Mouse (Mus musculus) thymus, postnatal 0 days (tissue): Measurements from ENCODE around the gene Rassf2. TPM values are rescaled to one million over a fixed set of nuclear protein-coding genes. Genes with fewer than 3 reads are reported as not detected.

ENCODE experiments used
- DNase-seq: peaks from one replicate; pipeline ENCODE4 v3.0.0-alpha.2; 2015; ENCODE audit warnings: low spot score
- polyA plus RNA-seq: library from polyadenylated mRNA; unstranded; fragments of >200 nt; fragmentation: Nextera tagmentation; extraction: Ambion mirVana; gene quantifications from 2 replicates; pipeline ENCODE4 v1.2.1, GENCODE M21; 2015

Gene Rassf2
- 25.1 and 27.6 TPM in 2 replicates for polyA plus RNA-seq

DNA sequence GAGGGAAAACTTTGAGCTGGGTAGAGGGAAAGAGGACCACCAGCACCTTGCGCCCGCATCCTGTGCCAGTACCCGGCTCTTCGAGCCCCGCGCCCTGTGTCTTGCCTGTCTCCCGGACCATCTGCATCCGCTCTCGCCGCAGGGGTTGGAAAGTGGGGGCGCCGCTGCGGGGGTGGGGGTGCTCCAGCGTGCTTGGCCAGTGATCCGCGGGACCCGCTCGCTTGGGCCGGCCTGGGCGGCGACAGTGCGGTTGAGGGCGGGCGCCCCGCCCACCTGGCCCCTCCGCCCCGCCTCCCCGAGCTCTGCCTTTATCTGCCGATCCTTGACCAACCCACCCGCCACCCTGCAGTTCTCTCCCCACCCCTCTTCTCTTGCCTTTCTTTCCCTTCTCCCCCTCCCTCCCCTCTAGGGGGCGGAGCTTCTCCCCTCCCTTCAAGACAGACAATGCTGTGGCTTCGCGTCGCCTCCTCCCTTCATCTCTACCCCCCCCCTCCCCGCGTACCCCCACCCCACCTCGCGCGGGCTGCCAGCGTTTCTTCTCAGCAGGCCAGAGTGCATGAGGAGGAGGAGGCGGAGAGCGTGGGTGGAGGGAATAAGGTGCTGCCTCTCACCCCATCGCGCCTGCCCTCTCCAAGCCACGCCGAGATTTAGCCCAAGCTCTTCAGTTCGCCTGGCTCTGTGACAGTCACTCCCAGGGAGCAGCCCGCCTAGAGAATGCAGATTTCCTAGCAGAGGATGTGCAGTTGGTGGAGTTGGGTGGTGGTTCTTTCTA, at the start of gene Rassf2:
TSS of gene Rassf2 (minus strand) at position 613 of the 772 bp plus-strand sequence.
- peak; percentile 78 for DNase-seq

DNA sequence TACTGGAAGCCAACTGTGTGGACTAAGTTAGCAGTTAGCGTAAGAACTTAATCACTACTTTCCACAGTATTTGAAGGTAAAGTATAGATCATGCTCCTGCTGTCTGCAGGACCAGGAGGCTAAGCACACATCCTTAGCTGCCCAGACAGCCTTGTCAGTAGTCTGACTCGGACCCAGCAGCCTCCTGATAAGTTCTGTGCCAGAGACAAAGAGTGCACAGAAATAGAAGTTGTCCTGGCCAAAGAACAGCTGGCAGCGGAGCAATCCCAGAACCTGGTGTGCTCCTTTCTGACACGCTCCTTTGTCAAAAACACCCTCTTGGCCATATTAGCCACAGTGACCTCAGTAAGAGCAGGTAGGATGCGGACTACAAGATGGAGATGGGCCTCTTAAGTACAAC, 49.1 kb upstream of the Rassf2 start:
- no peak for DNase-seq

DNA sequence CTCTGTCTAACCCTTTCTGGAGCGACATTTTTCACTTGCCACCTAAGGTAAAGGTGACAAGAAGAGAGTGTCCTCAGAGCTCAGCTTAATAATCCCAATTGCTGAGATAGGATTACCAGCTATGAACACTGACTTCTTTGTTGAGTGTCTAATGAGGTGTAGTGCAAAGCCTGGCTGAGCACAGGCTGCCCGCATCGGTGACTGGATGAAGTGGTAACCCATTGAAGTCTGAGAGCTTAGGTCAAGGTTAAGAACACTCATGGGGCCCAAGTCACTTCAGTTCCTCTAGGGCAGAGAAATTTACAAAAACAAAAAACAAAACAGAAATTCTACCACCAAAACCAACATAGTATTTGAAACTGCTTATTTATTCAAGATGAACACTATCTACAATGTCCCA, 43.0 kb upstream of the Rassf2 start:
- DNase-seq, result no peak

DNA sequence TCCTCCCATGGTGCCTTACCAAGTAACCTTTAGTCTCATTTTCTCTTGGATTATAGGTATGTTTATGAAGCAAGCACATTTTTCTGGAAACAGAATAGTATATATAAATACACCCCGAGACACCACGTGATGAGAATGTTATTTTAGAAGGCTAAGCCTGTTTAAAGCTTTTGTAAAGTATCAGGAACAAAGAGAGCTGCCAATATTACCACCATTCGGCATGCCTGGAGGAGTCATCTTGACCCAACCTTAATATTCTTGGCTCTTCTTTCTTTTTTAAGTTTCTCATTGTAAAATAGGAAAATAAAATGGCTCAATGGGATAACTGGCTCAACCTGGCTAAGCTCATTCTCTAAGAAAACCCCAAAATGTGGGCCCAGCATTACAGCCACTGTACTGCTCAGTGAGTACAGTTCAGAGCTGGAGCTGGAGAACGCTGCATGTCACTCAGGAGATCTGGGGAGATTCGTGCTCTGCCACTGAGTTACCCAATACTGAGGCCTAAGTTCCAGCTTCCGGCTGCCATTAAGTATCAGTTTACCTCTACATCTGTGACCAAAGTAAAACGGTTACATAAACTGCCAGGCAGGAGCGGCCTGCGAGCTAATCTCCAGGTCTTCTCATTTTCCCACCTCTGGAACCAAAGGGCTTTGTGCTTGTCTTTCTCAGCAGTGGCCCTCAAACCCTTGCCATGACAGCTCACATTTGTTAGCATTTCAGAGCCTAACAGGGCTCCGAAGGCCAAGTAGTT, 40.1 kb upstream of the Rassf2 start:
- no peak for DNase-seq

DNA sequence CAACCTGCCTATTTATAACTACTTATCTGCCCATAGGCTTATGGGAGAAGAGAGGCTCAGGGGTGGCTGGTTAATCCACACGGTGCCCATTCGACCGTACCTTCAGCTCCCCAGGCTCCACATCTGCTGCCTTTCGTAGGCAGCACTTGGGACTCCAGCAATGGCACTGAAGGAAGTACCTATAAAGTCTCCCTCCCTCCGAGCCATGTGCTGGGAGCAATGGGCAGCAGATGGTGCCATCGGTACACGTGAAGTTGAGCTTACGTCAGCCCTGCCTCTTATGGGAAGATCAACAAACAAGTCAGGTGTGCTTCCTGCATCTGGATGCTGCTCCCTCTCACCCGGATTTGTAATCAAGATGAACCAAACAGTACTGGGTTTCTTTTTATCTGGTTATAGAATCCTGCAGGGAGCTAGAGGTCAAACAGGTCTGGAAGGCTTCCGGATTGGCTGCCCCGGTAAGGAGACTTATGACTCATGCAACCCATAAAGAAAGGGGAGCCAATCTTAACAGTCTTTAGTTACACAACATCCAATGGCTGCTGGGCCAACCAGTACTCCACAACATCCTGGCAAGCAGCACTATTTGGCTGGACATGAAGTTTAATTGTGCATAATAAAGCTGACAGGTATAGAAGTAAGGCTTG, 34.2 kb upstream of the Rassf2 start:
- DNase-seq, result no peak

DNA sequence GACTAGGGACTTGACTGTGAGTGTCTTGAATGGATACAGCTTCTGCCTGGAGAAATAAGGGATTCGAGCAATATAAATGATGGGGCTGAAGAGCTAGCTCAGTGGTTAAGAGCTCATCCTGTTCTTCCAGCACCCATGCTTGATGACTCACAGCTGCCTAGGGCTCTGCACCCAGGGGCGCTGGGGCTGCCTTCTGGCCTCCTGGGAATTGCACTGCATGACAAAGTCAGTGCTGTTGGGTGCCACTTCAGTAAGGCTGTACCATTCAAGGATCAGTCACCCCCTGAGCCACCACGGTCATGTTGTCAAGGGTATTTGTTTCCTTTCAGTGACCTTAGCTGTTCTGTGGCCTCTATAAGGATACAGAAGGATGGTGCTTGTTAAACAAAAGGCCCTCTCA, 33.7 kb upstream of the Rassf2 start:
- no peak for DNase-seq

DNA sequence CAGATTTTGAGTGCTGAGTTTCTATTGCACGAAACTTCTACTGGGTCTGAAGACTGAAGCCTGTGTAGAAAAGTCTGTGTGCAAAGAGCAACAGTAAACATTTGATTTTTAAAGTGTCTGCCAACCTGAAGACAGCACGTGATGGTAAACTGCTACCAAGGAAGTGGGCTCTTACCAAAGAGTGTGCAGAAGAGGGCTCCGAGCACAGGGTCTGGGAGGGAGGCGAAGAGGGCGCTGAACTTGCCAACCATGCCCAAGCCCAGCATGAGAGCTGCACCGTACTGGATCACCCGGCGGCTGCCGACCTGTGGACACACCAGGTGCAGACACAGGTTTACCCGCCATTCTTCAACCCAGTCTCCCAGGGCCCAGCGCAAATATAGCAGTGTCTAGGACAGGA, 31.8 kb upstream of the Rassf2 start:
- DNase-seq, result no peak

DNA sequence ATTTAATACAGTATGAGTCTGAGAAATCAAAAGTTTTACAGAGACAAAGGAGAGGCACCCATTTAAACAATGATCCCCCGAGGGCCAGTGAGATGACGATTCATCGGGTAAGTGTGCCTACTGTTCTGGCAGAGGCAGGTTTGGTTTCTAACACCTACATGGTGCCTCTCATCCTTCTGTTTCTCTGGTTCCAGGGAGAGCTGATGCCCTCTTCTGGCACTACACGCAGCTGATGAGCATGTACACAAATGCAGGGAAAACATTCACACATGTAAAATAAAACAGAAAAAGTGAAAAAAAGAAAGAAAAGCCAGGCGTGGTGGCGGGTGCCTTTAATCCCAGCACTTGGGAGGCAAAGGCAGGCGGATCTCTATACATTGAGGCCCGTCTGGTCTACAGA, 29.9 kb upstream of the Rassf2 start:
- DNase-seq, result peak; percentile 14

DNA sequence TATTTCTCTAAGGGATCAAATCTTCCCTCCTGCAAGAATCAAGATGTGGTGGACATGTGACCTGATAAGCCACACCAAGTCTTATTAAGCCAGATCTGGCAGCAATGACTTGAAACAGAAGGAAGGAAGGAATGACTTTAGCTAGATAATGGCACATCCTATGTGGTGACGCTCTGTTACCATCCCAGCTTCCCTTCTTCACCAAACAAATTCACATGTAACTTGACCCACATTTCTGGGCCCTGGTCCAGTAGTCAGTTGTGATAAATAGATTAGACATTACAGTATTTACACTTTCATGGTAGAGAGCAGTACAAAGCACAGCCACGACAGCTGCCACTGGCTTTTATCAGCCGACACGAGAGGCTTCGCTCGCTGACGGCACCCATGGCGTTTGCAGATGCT, 25.3 kb upstream of the Rassf2 start:
- no peak for DNase-seq

DNA sequence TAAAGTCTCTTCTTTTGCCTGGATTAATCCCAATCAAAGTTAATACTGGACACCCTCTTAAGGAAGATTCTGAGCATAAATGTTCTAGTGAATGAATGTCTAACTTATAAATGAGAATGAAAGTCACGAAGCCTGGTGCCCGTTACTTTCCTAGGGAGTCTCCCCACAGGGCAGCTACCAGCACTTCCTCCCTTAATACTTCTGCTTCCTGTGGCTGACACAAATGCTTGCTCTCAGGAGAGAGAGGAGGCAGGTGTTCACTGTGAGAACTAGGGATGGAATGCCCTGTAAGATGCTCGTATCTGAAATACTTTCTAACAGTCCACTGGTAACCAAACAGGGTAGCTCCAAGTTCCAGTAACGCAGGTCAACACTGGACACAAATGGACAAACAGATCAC, 23.8 kb upstream of the Rassf2 start:
- no peak for DNase-seq

DNA sequence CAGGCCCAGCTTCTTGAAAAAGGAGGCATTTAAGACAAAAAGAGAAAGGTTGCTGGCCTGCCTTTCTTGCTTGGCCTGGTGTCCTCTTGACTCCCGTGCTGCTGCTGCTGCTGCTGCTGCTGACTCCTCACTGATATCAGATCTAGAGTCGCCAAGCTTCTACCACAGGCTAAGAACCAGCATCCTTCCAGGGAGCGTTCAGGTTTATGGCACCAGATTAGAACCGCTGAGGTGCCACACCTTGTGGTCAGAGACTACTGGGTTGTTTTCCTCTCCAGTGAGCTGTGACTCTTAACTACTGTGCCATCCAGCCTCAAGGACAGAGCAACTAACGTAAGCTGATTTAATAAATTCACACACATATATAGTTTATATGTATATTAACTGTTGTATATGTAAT, 21.7 kb upstream of the Rassf2 start:
- no peak for DNase-seq

DNA sequence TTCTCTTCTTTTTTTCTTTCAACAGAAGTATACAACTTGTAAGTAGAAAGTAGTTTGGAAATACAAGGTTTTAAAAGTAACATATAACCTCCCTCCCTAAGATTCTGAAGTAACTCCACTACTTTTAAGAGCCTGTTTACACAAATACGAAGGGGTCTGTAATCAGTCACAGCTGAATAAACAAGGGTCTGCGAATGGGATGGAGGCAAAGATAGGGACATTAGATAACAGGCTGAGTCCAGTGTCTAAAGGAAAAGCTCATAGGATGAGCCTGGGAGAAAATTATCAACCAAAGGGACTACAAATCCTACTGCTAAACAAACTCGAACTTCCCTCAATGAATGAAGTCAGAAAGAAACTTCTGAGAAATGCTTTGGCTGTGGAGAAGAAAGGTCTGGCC, 19.9 kb upstream of the Rassf2 start:
- DNase-seq, result no peak

DNA sequence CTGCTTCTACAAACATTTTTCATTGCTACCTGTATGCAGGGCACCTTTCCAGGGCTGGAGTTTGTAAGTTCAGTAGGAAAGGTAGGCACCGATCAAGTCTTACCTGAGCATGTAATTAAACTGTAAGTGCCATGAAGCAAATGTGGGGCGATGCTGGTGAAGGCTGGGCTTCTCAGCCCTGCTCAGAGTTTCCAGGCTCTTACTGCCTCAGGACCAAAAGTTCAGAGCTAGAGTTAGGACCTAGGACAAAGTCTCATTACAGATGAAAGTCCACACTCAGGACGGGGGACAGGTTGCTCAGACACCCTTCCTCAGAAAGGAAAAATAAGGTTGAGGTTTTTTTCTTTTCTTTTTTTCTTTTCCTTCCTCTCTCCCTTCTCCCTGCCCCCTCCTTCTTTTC, 19.4 kb upstream of the Rassf2 start:
- DNase-seq, result no peak

DNA sequence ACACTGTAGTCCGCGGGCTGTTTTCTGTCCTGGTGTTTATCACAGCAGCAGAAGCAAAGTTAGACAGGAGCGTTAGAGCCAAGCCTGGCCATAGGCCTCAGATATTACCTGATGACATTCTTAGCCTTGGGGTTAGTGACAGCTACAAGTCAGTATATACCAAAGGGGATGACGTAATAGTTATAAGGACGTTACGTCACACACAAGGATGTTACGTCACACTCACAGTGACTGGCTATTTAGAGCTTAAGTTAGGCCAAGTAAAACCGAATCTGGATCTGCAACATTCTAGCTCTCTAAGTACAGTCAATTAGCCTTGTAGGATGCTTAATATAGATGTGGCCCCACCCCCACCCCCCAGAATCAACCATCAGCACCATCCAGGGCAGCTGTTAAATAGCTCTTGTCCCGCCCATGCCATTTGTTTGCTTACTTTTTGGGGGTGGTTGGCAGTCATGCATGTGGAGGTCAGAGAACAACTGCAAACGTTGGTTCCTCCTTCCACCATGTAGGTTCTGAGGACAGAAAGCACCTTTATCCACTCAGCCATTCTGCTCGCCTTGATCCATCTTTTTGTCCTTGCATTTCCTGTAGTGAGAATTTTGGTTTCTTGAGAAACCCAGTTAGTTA, 18.2 kb upstream of the Rassf2 start:
- DNase-seq, result no peak

DNA sequence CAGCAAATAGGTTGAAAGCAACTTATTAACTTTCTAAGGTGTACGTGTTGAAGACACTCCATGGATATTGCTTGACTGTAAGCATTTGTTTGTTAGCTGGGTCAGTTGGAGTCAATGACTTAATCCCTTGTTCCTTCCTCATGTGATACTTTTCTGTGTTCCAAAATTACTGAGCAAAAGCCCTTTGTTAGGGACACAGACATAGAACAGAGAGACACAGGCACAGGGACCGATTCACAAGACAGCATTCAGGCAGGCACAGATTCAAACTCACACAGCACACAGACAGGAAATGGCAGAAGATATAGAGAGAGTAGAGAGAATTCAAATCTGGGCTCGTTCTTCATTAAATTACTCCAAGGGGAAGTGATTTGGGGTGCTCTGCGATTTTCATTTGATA, 17.3 kb upstream of the Rassf2 start:
- no peak for DNase-seq

DNA sequence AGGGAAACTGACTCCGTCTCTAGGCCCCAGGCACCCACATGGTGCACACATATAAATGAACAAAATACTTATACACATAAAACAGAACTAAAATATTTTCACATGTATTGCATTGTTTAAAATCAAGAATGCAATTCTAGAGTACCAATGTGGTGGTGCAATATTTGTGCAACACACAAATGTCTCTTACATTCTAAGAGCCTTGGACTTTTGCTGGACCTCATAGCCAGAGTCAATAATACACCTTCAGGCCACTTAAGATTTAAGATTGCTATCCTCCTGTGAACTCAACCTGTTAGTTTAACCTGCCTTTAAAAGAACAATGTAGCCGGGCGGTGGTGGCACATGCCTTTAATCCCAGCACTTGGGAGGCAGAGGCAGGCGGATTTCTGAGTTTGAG, 16.6 kb upstream of the Rassf2 start:
- no peak for DNase-seq

DNA sequence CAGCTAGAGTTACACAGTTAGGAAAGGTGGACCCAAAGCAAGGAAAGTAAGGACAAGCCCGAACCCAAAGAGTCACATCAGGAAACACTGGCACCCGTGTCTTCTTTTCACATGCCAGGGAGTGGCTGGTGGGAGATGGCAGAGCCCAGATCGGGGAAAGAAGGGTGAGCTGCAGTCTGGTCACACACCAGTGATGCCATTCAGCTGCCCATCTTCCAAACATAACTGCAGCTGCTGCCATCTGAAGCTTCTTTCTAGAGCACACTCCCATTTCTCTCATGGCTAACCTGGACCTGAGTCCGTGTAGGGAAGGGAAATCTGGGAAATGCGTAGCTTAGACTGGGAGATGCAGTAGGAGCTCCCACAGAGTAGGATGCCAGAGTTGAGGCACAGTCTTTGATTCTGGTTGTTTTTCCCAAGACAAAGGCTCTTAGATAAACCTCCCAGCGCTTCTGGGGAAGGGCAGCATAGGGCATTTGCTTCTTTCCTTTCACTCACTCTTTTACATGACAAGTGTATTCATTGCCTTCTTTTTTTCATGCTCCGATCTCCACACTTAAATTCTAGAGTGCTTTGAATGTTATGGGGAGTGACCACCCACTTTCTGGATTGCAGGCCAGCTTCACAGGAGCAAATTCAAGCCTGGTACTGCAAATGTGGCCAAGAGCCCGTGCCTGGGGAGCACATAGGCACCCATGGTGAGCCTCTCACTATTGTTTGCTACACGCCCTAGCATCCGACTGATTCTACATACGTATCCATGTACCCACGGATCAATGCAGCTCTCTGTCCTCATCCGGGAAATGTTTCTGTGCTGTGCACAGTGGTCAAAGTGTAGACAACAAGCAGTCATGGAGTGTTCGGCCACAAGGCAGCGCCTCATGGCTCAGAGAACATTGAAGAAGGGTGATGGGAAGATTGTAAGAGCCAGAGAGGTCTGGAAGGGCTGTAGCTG, 14.5 kb upstream of the Rassf2 start:
- no peak for DNase-seq

DNA sequence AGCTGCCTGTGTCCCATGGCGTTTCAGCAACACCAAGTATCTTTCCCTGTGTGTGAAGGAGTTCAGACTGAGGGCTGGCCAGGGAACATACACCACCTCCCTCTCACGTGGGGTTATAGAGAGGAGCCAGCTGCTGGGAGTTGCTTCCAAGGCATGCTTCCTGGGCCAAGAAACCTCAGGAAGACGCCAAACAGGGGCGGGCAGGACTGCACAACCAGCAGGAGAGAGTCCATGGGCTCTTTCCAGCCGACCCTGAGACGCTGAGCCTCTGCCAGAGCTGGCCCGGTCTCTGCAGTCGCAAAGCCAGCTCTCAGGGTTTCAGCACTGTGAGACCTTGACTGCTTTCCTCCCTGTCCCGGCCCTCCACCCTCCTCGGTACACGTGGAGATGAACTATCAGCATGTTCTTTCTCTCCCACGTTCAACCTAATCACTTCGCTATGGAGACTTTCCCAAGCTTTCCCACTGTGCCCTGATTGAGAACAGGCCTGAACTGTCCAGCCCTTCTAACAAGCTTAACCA, 13.1 kb upstream of the Rassf2 start:
- no peak for DNase-seq

DNA sequence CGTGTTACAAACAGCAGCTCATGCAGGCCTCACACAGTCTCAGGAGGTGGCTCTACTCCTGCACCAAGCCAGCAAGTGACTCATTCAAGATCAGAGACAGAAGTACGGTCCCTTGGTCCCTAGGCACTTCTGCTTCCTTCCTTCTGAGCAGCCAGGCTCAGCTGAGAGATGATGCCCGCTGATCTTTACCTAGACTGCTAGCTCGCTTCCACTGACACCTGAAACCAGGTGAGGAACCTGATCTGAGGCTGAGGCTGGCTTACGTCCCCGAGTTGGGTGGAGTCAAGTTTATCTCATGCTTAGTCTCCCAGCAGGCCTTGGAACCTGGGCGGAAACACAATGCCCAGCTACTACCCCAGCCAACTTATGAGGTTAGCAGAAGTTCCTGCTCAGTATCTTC, 9.8 kb upstream of the Rassf2 start:
- peak; percentile 62 for DNase-seq

DNA sequence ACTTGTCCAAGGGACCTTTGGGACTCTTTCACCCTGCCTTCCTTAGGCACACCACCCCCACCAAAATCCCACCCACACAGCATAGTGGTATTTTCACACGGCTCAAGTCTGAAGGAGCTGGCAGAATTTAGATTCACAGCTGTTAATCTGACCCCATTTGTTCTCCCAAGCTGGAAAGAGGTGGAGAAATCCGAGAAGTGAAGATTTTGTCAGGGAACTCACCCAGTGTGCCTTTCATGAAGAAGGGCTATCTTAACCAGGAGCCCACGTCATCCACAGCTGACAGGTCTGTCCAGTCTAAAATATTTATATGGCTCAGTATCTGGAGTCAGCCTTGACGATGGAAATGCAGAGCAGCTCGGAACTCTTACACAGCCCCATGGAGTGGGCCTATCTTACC, 6.3 kb upstream of the Rassf2 start:
- DNase-seq, result no peak

DNA sequence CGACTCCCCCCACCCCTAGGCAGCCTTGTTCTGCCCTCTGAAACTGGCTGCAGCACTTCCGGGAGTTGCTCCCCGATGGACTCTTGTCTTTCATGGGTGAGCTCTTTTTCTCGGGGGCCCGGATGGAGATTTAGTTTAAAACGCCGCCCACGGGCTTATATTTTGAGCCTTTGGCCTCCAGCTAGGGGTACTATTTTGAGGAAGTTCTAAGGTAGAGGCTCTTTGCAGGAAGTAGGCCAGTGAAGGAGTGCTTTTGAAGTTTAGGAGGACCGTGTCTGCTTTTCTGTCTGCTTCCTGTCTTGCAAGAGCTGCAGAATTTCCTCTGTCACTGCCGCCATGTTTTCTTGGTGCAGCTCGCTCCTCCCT, 5.4 kb upstream of the Rassf2 start:
- peak; percentile 75 for DNase-seq
